Mouse (Mus musculus) hematopoietic stem cell, adult 5-6 weeks (primary cell): Measurements from ENCODE around the gene Grik3. TPM values are rescaled to one million over a fixed set of nuclear protein-coding genes. Genes with fewer than 3 reads are reported as not detected.

Experiments used
- ATAC-seq, 2 experiments: fragments of 125-278 bp in 1 of 2; replicated peaks in 1 of 2; 2 replicates each; pipeline ENCODE4 v1.8.0; 2016 to 2017; ENCODE audit warnings: inconsistent platforms in 2 of 2, mild to moderate bottlenecking in 2 of 2, moderate number of reproducible peaks in 2 of 2, low read depth in 1 of 2, moderate TSS enrichment in 1 of 2; ENCODE audit not compliant: low FRiP score in 2 of 2, poor library complexity in 2 of 2, severe bottlenecking in 2 of 2, insufficient read depth in 1 of 2, low TSS enrichment in 1 of 2
- total RNA-seq: library from RNA; stranded (forward); fragments of 172-1452, 232-1000 nt; gene quantifications from 2 replicates; pipeline ENCODE4 v1.2.3, GENCODE M21; 2017

Grik3 gene
- total RNA-seq, 1 experiment from 2014 or later = not detected

DNA sequence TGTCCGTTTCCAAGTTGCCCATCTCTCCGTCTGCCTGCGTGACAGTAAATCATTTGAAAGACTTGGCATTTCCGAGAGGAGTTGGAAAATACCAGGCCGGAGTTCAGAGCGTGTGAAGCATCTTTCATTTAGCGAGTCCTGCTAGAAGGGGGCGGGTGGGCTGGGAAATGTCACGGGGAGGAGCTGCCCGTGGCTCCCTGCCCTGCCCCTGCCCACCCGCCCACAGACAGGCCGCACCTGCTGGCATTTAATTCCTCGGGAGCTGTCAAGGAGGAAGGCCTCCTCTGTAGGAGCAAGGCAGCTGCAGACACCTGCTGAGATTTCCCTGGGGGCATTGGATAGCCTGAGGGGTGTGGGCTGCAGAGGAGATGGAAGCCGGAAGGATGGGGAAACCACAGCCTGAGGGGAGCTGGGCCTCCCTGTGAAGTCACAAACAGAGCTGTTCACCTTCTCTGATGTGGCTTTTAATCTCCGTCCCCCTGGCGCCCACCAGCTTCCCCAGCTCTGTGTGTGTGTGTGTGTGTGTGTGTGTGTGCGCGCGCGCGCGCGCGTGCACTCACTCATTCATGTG, 161.3 kb downstream of the Grik3 start:
- ATAC-seq = peak; percentile 51 to 68

DNA sequence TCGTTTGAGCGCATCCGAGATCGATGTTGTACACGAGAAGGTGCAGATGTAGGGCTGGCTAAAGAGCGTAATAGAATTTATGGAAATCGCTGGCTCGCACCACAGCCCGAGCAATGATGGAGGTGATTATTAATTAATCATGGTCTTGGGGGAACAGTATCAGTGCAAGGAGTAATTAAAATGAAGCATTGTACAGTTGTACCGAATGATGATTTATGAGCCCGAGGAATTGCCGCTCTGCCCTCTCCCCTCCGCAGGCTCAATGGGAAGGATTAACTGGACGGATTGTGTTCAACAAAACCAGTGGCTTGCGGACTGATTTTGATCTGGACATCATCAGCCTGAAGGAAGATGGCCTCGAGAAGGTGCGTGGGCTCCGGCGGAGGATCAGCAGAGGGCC, 165.5 kb downstream of the Grik3 start:
- no peak for ATAC-seq

DNA sequence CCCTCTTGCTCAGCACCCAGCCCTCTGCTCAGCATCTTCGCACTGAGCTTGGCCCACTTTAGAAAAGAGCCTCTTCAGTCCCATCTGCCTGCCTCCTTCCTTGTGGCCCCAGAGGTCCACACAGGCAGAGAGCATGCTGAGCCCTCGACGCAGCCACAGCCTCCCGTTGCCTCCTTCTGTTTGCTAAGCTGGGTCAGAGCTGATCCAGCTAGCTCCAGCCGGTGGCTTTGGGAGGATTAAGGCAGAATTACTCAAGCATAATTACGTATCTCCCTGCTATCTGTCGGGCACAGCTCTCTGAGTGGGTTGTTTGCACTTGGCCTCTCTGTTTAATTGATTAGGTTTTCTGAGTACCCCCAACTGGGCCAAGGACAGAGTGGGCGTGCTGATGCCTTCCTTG, 167.9 kb downstream of the Grik3 start:
- no peak for ATAC-seq

DNA sequence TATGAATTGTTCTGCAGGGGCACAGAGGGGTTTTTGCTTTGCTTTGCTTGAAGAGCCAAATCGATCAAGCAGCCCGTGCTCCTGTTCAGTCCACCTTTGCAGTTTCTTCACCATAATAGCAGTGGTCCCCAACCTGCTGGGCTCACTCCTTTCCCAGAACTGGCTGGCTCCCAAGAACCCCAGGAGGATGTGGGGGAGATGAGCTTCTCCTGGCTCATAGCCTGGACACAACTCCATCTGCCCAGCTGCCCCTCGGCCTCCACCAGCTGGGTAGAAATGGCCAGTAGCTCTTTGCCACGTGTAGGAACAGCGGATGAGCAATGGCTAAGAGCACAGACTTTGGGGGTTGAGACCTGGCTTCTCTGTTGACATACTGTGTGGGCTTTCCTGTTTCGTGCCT, 171.5 kb downstream of the Grik3 start:
- ATAC-seq = no peak

DNA sequence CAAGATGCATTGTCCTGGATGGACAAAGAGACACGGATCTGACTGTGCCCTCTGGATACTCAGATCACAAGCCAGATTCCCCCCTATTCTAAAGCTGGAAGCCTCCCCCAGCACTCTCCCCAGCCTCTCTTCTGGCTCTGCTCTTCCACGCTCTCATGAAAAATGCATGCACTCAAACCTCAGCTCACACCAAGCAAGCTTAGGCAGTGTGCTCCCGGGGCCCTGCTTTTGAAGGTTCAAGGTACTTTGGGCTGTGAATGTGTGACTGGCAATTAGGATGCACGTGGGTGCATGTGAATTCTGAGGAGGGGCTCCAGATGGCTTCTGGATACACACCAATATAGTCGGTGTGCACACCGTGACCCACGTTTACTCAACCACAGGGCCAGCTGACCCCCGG, 172.8 kb downstream of the Grik3 start:
- no peak for ATAC-seq

DNA sequence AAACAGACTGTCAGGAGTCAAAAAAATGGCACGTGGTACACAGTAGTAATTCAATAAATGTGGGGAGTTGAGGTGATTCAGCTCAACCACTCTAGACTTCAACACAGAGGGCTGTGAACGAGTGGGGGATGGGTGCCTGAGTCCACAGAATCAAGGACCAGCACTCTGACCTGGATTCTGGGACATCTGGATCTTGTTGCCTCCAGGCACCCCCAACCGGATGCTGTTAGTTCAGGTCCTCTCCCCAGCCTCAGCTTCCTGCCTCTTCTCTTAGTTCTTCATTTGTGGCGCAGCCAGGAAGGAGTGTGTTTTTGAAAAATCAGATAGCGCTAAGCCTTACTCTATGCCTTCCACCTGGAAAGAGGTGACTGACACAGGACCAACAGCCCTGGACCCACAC, 175.5 kb downstream of the Grik3 start:
- ATAC-seq = peak; percentile 69 to 80

DNA sequence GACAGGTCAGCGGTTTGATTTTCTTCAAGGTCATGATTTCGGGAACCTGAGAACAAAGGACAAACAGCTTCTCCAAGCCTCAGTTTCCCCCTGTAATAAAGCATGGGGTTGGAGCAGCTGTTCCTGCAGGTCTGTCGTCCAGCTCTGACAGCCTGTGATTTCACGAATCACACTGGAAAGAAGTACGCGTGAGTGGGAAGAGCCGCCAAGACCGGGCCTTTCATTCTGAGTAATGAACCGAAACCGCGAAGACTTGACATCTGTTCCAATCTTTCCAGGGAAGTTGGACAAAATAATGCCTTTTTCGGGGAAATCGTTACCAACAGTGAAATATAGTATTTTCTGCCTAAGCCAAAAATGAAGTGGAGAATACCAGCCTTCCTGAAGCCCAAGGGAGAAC, 191.5 kb downstream of the Grik3 start:
- no peak for ATAC-seq

DNA sequence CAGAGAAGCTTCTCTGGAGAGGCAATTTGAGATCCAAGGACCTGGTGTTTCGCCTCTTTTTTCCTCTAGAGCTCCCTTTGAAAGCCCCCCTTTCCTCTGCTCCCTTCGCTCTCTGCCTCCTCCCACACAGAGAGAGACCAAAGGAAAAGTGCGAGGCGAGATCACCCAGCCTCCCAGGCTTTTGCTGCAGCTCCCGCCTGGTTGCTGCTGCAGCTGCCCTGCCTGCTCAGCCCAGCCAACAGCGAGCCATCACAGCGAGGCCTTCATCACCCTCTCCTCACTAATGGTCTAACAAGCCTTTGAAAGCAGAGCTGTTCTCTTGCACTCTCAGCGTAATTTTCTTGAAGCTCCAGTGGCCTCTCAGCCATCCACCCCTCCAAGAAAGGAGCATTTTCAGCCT, 196.6 kb downstream of the Grik3 start:
- ATAC-seq = no peak

DNA sequence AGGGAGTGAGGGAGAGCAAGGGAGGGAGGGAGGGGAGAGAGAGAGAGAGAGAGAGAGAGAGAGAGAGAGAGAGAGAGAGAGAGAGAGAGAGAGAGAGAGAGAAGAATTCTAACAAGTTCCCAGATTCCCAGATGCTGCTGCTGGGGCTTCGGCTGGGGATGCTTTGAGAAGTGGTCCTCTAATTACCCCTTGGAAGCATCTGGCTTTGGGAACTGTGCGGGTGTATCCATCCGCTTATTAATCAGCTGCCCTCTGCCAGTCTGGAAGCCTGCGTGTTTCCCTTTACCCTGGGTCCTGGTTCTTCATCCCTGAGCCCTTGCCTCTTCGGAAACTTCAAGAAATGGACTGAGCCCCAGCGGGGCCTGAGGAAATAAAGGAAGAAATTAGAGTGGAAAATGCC, 204.9 kb downstream of the Grik3 start:
- ATAC-seq = no peak

DNA sequence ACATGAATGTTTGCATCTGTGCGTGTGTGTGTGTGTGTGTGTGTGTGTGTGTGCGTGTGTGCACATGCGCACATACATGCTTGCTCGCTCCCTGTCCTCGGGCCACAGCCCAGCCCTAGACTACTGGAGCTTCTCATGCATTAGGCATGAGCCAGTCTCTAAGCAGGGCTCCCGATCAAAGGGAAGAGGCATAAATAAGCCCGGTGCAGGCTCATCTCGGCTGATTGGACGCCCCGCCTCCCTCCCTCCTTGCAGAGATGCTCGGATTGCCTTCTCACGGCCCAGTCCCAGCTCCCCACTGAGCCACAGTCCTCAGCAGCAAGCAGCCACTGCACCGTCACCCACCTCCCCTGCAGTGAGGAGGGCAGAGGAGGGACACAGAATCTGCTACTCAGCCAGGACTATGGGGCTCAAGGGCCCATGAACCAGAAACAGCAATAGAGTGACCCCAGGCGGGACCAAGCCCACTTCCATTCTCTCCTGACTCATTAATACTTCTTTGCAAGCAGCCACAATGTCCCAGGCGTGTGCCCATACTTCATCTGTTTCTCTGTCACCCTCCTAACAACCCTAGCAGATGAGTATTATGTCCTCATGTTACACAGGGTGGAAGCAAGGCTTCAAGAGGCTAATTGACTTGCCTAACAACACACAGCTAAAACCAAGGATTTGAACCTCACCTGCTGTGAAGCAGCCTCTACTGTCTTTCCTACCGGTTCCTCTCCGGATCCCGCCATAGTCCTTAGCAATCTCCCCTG, 205.9 kb downstream of the Grik3 start:
- ATAC-seq = no peak

DNA sequence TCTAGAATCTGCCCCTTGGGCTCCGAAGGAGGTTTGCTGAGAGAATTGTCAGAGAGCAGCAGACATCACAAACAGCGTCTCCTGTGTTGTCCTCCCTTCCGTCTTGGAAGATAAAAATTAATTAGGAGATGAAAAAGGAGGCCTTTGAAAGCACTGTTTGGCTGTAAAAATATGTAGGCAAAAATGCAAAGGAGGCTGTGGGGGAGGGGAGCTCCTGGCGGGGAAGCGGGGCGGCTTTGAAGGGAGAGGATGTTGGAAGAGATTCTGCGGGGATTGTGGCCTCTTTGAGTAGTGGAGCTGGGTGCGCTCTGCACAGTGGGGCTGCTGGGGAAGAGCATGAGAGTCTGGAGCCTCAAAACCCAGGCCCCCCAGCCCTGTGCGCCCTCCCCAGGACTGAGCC, 207.1 kb downstream of the Grik3 start:
- no peak for ATAC-seq

DNA sequence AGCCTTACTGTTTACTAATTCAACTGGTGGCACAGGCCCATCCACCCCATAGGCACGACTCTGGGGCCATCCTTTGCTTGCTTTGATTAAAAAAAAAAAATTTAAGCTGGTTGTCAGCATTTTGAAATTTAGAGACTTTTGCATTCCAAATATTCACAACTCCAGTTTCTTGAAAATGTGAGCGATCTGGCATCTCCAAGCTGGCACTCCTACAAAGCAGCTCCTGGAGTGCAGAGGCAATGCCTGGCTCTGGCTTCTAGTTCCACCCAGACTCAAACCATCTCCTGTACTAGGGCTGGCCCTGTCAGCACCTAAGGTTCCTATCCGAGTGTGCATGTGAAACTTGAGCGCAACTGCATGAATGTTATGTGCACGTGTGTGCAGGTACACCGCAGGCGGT, 208.6 kb downstream of the Grik3 start:
- no peak for ATAC-seq

DNA sequence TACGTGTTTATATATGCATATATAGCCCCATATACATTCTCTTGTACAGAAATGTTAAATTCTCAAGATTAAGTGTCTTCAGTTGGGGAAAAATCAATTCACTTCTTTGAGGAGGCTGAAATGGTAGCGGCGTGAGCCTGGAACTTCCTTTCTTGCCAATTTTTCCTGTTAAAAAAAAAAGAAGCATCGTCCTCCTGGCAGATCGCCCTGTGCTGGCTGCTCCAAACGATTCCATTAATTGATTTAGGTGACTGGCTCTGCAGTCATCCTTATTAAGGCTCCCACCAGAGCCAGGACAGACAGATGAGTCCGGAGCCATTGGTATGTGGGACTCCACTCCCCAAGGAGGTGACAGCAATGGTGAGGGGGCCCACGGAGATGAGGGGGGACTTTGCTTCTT, 209.8 kb downstream of the Grik3 start:
- no peak for ATAC-seq

DNA sequence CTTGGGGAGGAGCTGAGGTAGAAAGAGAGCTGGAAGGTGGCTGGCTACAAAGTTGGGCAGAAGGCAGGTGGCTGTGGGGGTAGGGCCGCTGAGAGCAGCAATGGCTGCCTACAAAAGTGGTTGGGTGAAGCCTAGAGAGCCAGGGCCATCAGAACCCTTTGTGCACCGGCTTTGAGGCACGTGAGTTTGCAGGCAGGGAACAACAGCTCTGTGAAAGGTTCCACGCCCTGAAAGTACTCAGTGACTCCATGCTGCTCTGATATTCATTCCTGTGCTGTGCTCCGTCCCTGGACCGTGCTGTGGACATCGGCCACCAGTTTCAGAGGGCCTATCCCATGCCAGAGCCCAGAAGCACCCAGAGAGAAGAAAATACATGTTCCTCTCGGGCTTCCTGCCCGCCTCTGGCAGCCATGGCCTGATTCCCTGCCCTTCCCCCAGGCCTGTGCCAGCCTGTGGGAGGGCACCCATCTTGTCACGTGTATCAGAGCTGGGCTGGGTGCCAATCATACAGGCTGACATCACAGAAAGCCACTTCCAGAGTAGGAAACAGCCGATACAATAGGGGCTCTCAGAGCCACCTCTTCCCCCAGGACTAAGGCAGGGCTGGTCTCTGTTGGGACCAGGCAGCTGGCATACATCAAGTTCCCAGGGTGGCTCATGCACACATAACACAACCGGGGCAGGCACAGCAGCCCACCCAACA, 212.3 kb downstream of the Grik3 start:
- ATAC-seq = peak; percentile 34 to 52; a peak in 2 of 4 replicates

DNA sequence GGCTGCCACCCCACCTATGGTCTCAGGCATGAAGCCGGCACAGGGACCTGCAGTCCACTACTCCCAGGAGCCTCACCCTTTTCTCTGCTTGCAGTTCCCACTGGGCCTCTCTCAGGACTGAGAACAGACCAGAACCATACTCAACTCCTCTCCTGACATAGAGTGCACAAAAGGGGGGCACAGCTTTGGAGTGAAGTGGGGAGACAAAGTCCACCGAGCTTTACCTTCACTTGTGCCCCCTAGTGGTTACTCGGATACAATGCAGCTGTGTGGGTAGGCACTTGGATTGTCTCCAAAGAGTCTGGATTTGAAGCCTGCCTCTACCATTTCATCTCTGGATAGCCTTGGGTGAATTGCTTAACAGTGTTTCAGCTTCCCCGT, 212.8 kb downstream of the Grik3 start:
- peak; percentile 9 to 24; a peak in 2 of 4 replicates for ATAC-seq

DNA sequence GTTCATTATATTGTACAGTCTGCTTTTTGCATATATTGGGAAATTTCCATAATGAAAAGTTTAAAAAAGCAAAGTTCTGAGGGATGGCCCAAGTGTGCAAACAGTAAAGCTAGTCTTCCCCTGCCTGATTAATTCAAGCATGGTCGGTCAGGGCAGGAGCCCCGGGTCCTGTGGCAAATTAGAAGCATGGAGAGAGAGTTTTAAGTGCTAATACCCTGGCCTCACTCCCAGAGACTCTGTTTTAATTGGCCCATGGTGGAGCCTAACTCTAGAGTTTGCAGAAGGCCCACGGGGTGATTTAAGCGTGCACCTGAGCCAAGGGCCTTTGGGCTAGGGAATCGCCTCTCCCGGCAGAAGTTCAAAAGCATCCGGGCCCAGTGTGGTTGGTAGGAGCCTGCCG, 215.2 kb downstream of the Grik3 start:
- ATAC-seq = no peak

DNA sequence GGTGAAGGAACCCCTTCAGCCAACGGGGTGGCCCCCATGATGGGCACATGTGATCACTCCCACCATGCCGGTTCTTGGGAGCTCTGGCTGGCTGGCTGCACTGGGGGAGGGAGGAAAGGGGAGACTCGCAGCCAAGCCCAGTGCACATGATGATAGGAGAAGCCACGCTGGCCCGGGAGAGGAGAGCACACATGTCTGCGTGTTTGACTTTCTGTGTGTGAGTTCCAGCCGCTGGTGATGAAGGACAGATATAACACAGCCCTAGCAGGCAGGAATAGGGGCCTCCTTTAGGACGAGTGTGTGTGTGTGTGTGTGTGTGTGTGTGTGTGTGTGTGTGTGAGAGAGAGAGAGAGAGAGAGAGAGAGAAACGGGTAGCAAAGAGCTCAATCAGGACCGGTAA, 219.2 kb downstream of the Grik3 start:
- ATAC-seq = no peak

DNA sequence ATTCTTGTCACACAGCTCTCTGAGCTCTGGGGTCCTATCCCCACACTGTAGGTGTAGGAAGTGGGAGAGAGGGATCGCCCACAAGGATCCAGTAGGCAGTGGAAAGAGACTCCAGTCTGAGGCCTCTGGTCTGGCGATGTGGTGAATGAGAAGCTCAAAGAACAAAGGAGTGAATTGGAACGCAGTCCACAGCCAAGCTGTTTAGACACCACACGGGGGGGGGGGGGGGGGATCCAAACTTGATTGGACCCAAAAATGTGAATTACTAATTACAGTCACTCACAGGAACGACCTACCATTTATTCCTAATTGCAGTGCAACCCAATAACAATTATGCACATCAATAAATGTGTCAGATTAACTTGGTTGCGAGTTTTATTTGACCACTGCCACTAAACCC, 227.4 kb downstream of the Grik3 start:
- no peak for ATAC-seq
